In the genomic region with DNA sequence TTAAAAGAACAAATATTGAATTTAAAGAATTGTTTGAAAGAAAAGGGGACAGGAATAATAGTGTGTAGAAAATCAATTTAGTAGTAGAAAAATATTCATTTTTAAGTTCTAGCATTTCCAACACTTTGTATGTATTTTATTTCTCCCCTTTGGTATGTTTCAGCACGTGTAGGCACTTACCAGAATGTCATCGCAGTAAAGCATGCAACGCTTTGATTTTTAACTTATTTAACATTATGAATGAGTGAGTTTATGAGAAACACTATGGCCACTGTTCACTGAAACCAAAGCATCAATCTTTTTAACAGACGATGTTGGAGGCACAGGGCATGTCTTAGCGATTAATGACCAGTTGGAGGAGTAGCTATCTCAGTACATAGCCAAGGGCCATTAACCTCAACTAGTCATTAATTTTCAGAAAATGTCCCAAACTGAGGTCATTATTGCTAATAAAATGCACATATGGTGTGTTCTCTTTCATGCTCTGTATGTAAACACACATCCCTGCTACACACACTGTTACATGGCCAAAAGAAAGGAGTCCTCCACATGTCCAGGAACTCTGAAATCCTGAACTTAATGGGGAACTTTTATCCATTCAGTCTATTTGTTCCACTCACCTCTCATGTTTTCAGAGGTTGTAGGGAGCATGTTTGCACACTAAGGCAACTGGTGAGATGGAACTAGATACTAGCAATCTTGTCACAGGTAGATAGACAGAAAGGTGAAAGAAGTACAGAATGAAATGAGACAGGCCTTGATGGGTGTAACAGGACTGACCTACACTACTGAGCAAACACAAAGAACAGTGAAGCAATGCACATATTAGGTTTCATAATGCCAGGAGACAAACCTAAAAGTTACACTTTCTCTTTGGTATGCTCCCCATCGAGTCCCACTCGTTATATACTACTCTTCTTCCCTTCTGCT, we compare ENCODE assay signal across 23 mouse cellular contexts. TPM values are rescaled to one million over a fixed set of nuclear protein-coding genes. Genes with fewer than 3 reads are reported as not detected.
A peak's percentile ranks its signal among the peaks of the same experiment; 100 is the strongest.
DNase-seq lines count a peak whose midpoint lies in the region; ATAC-seq and TF ChIP-seq lines count a peak whose summit lies in the region.
"Had no signal": no experiment of that assay in that cellular context is flagged by ENCODE, and none has a peak within 500 bp of the region (broad histone marks: within the 10 kb centered on the region; RNA-seq: fewer than 3 reads in every experiment).

No protein-coding gene starts in this region.

- H3K36me3 ChIP-seq in kidney, postnatal 0 days (ENCODE audit: insufficient read depth, low read length), result no peaks in the 10 kb centered on the region
- no peaks in the 10 kb centered on the region for H3K36me3 ChIP-seq in limb, embryonic 13.5 days
- H3K36me3 ChIP-seq: forebrain, embryonic 10.5 days; hindbrain, embryonic 15.5 days; intestine, embryonic 15.5 days; midbrain, embryonic 13.5 days had no signal

- H3K4me1 ChIP-seq in kidney, postnatal 0 days (replicated peaks; ENCODE audit: insufficient read depth, low read length), result no peaks in the 10 kb centered on the region
- H3K4me1 ChIP-seq in limb, embryonic 13.5 days, result 0 out of 2 replicates have a peak, but pooled peaks cover 10% of the 10 kb centered on the region
- H3K4me1 ChIP-seq: forebrain, embryonic 10.5 days; hindbrain, embryonic 15.5 days; intestine, embryonic 15.5 days; midbrain, embryonic 13.5 days had no signal

- H3K4me3 ChIP-seq in kidney, postnatal 0 days (replicated peaks; ENCODE audit: low read depth, low read length), result no peak overlapping the region
- H3K4me3 ChIP-seq in limb, embryonic 13.5 days, result no peak overlapping the region
- H3K4me3 ChIP-seq: forebrain, embryonic 10.5 days; hindbrain, embryonic 15.5 days; intestine, embryonic 15.5 days; layer of hippocampus, adult 2 months; midbrain, embryonic 13.5 days had no signal

- WGBS in kidney, postnatal 0 days, result 23% methylated on average over 7 of the region's 7 CpGs
- whole genome bisulfite sequencing in limb, embryonic 13.5 days, result 26% methylated on average over 7 of the region's 7 CpGs

- no peak overlapping the region for H3K4me2 ChIP-seq in kidney, postnatal 0 days (ENCODE audit: low read length)
- no peak overlapping the region for H3K4me2 ChIP-seq in limb, embryonic 13.5 days (replicated peaks)
- H3K4me2 ChIP-seq: hindbrain, embryonic 15.5 days; intestine, embryonic 15.5 days; lung, embryonic 14.5 days; midbrain, embryonic 13.5 days had no signal

- H3K27ac ChIP-seq in kidney, postnatal 0 days, result no peak overlapping the region
- H3K27ac ChIP-seq in limb, embryonic 13.5 days, result no peak overlapping the region
- H3K27ac ChIP-seq: forebrain, embryonic 10.5 days; hindbrain, embryonic 15.5 days; intestine, embryonic 15.5 days; layer of hippocampus, adult 2 months; liver, embryonic 14.5 days; midbrain, embryonic 13.5 days had no signal

- peak; percentile 17; the same call in 1 of the 2 replicates for TF ChIP-seq CTCF in kidney, postnatal 0 days (IDR thresholded peaks at IDR 0.05; ENCODE audit: low read depth)

- ATAC-seq in kidney, postnatal 0 days (replicated peaks; ENCODE audit: low FRiP score, low read depth), result peak; percentile 54
- ATAC-seq in limb, embryonic 13.5 days (ENCODE audit: low FRiP score, low read depth), result peak; percentile 72
- ATAC-seq in activated CD4-positive, CD25-positive, alpha-beta regulatory T cell, adult 4 months, result no peak
- ATAC-seq: forebrain, embryonic 16.5 days; intestine, embryonic 15.5 days; midbrain, embryonic 13.5 days had no signal

- H3K27me3 ChIP-seq in kidney, postnatal 0 days (ENCODE audit: insufficient read depth, low read length), result no peaks in the 10 kb centered on the region
- no peaks in the 10 kb centered on the region for H3K27me3 ChIP-seq in limb, embryonic 13.5 days
- H3K27me3 ChIP-seq: hindbrain, embryonic 15.5 days; intestine, embryonic 15.5 days; midbrain, embryonic 13.5 days had no signal

- DNase-seq in kidney, postnatal 0 days (ENCODE audit: low spot score), result peak; percentile 85
- DNase-seq in kidney, adult 11 months, result no peak
- peak; percentile 6 for DNase-seq in embryo, embryonic 9.5 days (ENCODE audit: extremely low spot score)
- DNase-seq in frontal cortex, postnatal 25 days (ENCODE audit: low spot score in 2 of 2), result no peak
- DNase-seq in spleen, postnatal 4 days (ENCODE audit: low spot score in 2 of 2), result no peak
- DNase-seq: adrenal gland, postnatal 14 days; cerebellum, adult 2 months; cerebellum, postnatal 25 days; gastrocnemius, postnatal 25 days; kidney, postnatal 25 days; retina, postnatal 1 day; thymus, adult 18-20 months; thymus, postnatal 36 days had no signal

- H3K9me3 ChIP-seq in kidney, postnatal 0 days (replicated peaks; ENCODE audit: low read length), result no peaks in the 10 kb centered on the region
- 0 out of 2 replicates have a peak, but pooled peaks cover 8% of the 10 kb centered on the region for H3K9me3 ChIP-seq in limb, embryonic 13.5 days
- H3K9me3 ChIP-seq: forebrain, embryonic 10.5 days; hindbrain, embryonic 15.5 days; intestine, embryonic 15.5 days; midbrain, embryonic 13.5 days had no signal

- H3K9ac ChIP-seq in kidney, postnatal 0 days (ENCODE audit: low read depth, low read length), result no peak overlapping the region
- no peak overlapping the region for H3K9ac ChIP-seq in limb, embryonic 13.5 days
- H3K9ac ChIP-seq: hindbrain, embryonic 15.5 days; intestine, embryonic 15.5 days; liver, embryonic 14.5 days; lung, embryonic 14.5 days; midbrain, embryonic 13.5 days had no signal

RNA-seq across cellular contexts. Expression of gene Sema3d, which starts 59.3 kb away (rescaled TPM):
- polyA plus RNA-seq in kidney, postnatal 0 days (2015; fragmentation: Nextera tagmentation; extraction: Ambion mirVana), result 11.1 TPM in 2 replicates
- polyA plus RNA-seq in limb, embryonic 13.5 days (2015; fragmentation: Nextera tagmentation; extraction: Ambion mirVana), result 23.7 TPM in 2 replicates
- under 1 TPM; 0.33 to 0.61 TPM for polyA plus RNA-seq in activated CD4-positive, CD25-positive, alpha-beta regulatory T cell, adult 4 months (2017; shearing (Covaris generic))

Comparison
In these comparisons a context has a peak if more than half of its experiments do, and no peak if none do; other contexts are left out.
1. DNase-seq: peak in kidney, postnatal 0 days (single experiment) and embryo, embryonic 9.5 days (single experiment); none in kidney, adult 11 months (single experiment), frontal cortex, postnatal 25 days (0 of 2) and spleen, postnatal 4 days (0 of 2).